Mouse (Mus musculus) ES-Bruce4 (cell line): Measurements from ENCODE around the gene Jam3.

ENCODE experiments used
- CTCF ChIP-seq: IDR thresholded peaks from one replicate; pipeline ENCODE4 v1.8.1; 2011; ENCODE audit warnings: low read depth, low read length
- EP300 ChIP-seq: IDR thresholded peaks from 2 replicates; pipeline ENCODE4 v1.6.1; 2011; ENCODE audit warnings: low read depth, low read length; ENCODE audit not compliant: insufficient read depth
- POLR2A ChIP-seq: IDR thresholded peaks from one replicate; pipeline ENCODE4 v1.8.1; 2011; ENCODE audit warnings: low read length; ENCODE audit not compliant: insufficient read depth

GRCm38 (mm10) chr9:27098092-27098491 is 57.1 kb downstream of the Jam3 start:
- TF ChIP-seq CTCF (no peak), POLR2A (no peak), EP300 (no peak)
